Mouse (Mus musculus): ENCODE data around the gene Prr5l. TPM values are rescaled to one million over a fixed set of nuclear protein-coding genes. Genes with fewer than 3 reads are reported as not detected.

Gene Prr5l
- polyA plus RNA-seq, 1 experiment from 2014 or later, result 38.1 TPM

- Histone ChIP-seq H3K36me3 (ENCODE audit: insufficient read depth, low read length) (no peaks in the 10 kb centered on the region), H3K9me3 (replicated peaks; ENCODE audit: low read length) (no peaks in the 10 kb centered on the region), H3K27ac (no peak overlapping the region), H3K4me3 (replicated peaks; ENCODE audit: low read depth, low read length) (no peak overlapping the region), H3K4me1 (replicated peaks; ENCODE audit: insufficient read depth, low read length) (peaks cover 25% of the 10 kb centered on the region), H3K4me2 (ENCODE audit: low read length) (no peak overlapping the region), H3K9ac (ENCODE audit: low read depth, low read length) (no peak overlapping the region), H3K27me3 (ENCODE audit: insufficient read depth, low read length) (no peaks in the 10 kb centered on the region)
- DNase-seq (ENCODE audit: low spot score), result no peak
- WGBS, result 67% methylated on average over 2 of the region's 2 CpGs
- no peak for ATAC-seq (replicated peaks; ENCODE audit: low FRiP score, low read depth)
- TF ChIP-seq CTCF (IDR thresholded peaks at IDR 0.05; ENCODE audit: low read depth), result no peak
These were observed 56.6 kb downstream of the Prr5l start for GRCm38 (mm10) chr2:101826186-101826707.

GRCm38 (mm10) chr2:101825226-101826120 is 57.4 kb downstream of the Prr5l start:
- no peak overlapping the region for H3K4me3 ChIP-seq (replicated peaks; ENCODE audit: low read depth, low read length)
- H3K9me3 ChIP-seq (replicated peaks; ENCODE audit: low read length), result no peaks in the 10 kb centered on the region
- no peak overlapping the region for H3K4me2 ChIP-seq (ENCODE audit: low read length)
- H3K36me3 ChIP-seq (ENCODE audit: insufficient read depth, low read length), result no peaks in the 10 kb centered on the region
- peaks cover 21% of the 10 kb centered on the region for H3K4me1 ChIP-seq (replicated peaks; ENCODE audit: insufficient read depth, low read length)
- H3K27me3 ChIP-seq (ENCODE audit: insufficient read depth, low read length), result no peaks in the 10 kb centered on the region
- H3K9ac ChIP-seq (ENCODE audit: low read depth, low read length), result no peak overlapping the region
- DNase-seq (ENCODE audit: low spot score) (peak; percentile 70), ATAC-seq (replicated peaks; ENCODE audit: low FRiP score, low read depth) (peak; percentile 30)
- WGBS, result 44% methylated on average over 9 of the region's 9 CpGs
- H3K27ac ChIP-seq, result no peak overlapping the region
- TF ChIP-seq CTCF (IDR thresholded peaks at IDR 0.05; ENCODE audit: low read depth), result no peak

- H3K4me2 ChIP-seq (ENCODE audit: low read length), result no peak overlapping the region
- H3K27ac ChIP-seq, result no peak overlapping the region
- H3K4me1 ChIP-seq (replicated peaks; ENCODE audit: insufficient read depth, low read length), result peaks cover 20% of the 10 kb centered on the region
- WGBS, result 73% methylated on average over 3 of the region's 4 CpGs
- no peak overlapping the region for H3K9ac ChIP-seq (ENCODE audit: low read depth, low read length)
- no peaks in the 10 kb centered on the region for H3K27me3 ChIP-seq (ENCODE audit: insufficient read depth, low read length)
- no peak for TF ChIP-seq CTCF (IDR thresholded peaks at IDR 0.05; ENCODE audit: low read depth)
- no peaks in the 10 kb centered on the region for H3K36me3 ChIP-seq (ENCODE audit: insufficient read depth, low read length)
- H3K4me3 ChIP-seq (replicated peaks; ENCODE audit: low read depth, low read length), result no peak overlapping the region
- ATAC-seq (replicated peaks; ENCODE audit: low FRiP score, low read depth) (no peak), DNase-seq (ENCODE audit: low spot score) (no peak)
- no peaks in the 10 kb centered on the region for H3K9me3 ChIP-seq (replicated peaks; ENCODE audit: low read length)
These were observed 59.0 kb downstream of the Prr5l start for GRCm38 (mm10) chr2:101823821-101824220.

- Histone ChIP-seq H3K4me1 (replicated peaks; ENCODE audit: insufficient read depth, low read length) (peaks cover 19% of the 10 kb centered on the region), H3K36me3 (ENCODE audit: insufficient read depth, low read length) (no peaks in the 10 kb centered on the region), H3K9me3 (replicated peaks; ENCODE audit: low read length) (no peaks in the 10 kb centered on the region), H3K27ac (no peak overlapping the region), H3K4me3 (replicated peaks; ENCODE audit: low read depth, low read length) (no peak overlapping the region), H3K9ac (ENCODE audit: low read depth, low read length) (no peak overlapping the region), H3K4me2 (ENCODE audit: low read length) (peak overlapping the region; percentile 10; the same call in 1 of the 2 replicates), H3K27me3 (ENCODE audit: insufficient read depth, low read length) (no peaks in the 10 kb centered on the region)
- peak; percentile 53 for DNase-seq (ENCODE audit: low spot score)
- no peak for ATAC-seq (replicated peaks; ENCODE audit: low FRiP score, low read depth)
- no peak for TF ChIP-seq CTCF (IDR thresholded peaks at IDR 0.05; ENCODE audit: low read depth)
- WGBS, result 45% methylated on average over 13 of the region's 13 CpGs
These were observed 60.0 kb downstream of the Prr5l start for GRCm38 (mm10) chr2:101822785-101823184.

- DNase-seq (ENCODE audit: low spot score), result no peak
- H3K36me3 ChIP-seq (ENCODE audit: insufficient read depth, low read length), result no peaks in the 10 kb centered on the region
These were observed 62.0 kb downstream of the Prr5l start for GRCm38 (mm10) chr2:101820816-101821215.

GRCm38 (mm10) chr2:101818986-101819764 is 63.7 kb downstream of the Prr5l start:
- ATAC-seq (replicated peaks; ENCODE audit: low FRiP score, low read depth) (no peak), DNase-seq (ENCODE audit: low spot score) (no peak)
- no peak overlapping the region for H3K27ac ChIP-seq
- H3K4me2 ChIP-seq (ENCODE audit: low read length), result no peak overlapping the region
- no peaks in the 10 kb centered on the region for H3K9me3 ChIP-seq (replicated peaks; ENCODE audit: low read length)
- 63% methylated on average over 7 of the region's 7 CpGs for WGBS
- H3K9ac ChIP-seq (ENCODE audit: low read depth, low read length), result no peak overlapping the region
- H3K36me3 ChIP-seq (ENCODE audit: insufficient read depth, low read length), result no peaks in the 10 kb centered on the region
- H3K4me3 ChIP-seq (replicated peaks; ENCODE audit: low read depth, low read length), result no peak overlapping the region
- TF ChIP-seq CTCF (IDR thresholded peaks at IDR 0.05; ENCODE audit: low read depth), result no peak
- peaks cover 11% of the 10 kb centered on the region for H3K4me1 ChIP-seq (replicated peaks; ENCODE audit: insufficient read depth, low read length)
- H3K27me3 ChIP-seq (ENCODE audit: insufficient read depth, low read length), result no peaks in the 10 kb centered on the region

More at GRCm38 (mm10) chr2:101820816-101821215, 62.0 kb downstream of the Prr5l start:
- no peak overlapping the region for H3K27ac ChIP-seq
- no peak for ATAC-seq (replicated peaks; ENCODE audit: low FRiP score, low read depth)
- 63% methylated on average over 1 of the region's 1 CpGs for WGBS
- no peak overlapping the region for H3K4me2 ChIP-seq (ENCODE audit: low read length)
- no peak overlapping the region for H3K4me3 ChIP-seq (replicated peaks; ENCODE audit: low read depth, low read length)
- H3K4me1 ChIP-seq (replicated peaks; ENCODE audit: insufficient read depth, low read length), result peaks cover 7% of the 10 kb centered on the region
- no peak for TF ChIP-seq CTCF (IDR thresholded peaks at IDR 0.05; ENCODE audit: low read depth)
- H3K9me3 ChIP-seq (replicated peaks; ENCODE audit: low read length), result no peaks in the 10 kb centered on the region
- H3K9ac ChIP-seq (ENCODE audit: low read depth, low read length), result no peak overlapping the region
- H3K27me3 ChIP-seq (ENCODE audit: insufficient read depth, low read length), result no peaks in the 10 kb centered on the region

All from kidney, postnatal 0 days (tissue).